Mouse (Mus musculus) layer of hippocampus, adult 8-10 months (tissue): ENCODE results near the gene Dnah14. TPM values are rescaled to one million over a fixed set of nuclear protein-coding genes. Genes with fewer than 3 reads are reported as not detected.
A peak's percentile ranks its signal among the peaks of the same experiment; 100 is the strongest.
"Not testable (repeated sequence)": the region's sequence is repeated elsewhere in the genome, so short reads cannot be mapped to it uniquely, and the experiment has no call there.

Source experiments
- DNase-seq, 2 experiments: peaks; one replicate each; pipeline ENCODE4 v3.0.0; 2022; ENCODE audit warnings: low spot score in 2 of 2
- total RNA-seq, 4 experiments: library from RNA; stranded (reverse); gene quantifications; 2 replicates each; pipeline ENCODE4 v1.2.4; 2022

Gene Dnah14
- total RNA-seq, 4 experiments from 2014 or later = 0.25 to 1.8 (median 1.0) TPM

- no peak for DNase-seq
Observed at GRCm38 (mm10) chr1:181776541-181776940, 200.2 kb downstream of the Dnah14 start.

- not testable (repeated sequence) for DNase-seq
Observed at GRCm38 (mm10) chr1:181782600-181782999, 206.2 kb downstream of the Dnah14 start.

GRCm38 (mm10) chr1:181789952-181790351, 213.6 kb downstream of the Dnah14 start:
- no peak for DNase-seq

GRCm38 (mm10) chr1:181793541-181793940, 217.2 kb downstream of the Dnah14 start:
- peak; percentile 30 to 44 for DNase-seq

DNA sequence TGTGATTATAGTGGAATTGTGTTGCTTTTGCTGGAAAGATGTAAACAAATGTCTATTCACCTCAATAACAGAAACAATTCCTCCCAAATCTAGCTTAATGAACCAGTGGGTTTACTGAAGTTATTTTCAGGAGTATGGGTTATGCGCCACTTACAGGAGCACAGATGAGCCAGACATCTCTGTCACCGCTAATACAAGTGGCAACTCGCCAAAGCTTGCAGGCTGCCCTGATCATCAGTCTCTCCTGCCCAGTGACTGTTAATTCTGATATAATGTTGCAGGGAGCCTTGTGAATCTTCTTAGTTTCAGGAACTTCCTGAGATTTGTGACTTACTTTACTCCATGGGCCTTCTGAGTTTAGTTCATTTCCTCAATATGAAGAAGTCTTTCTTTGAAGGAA, 223.6 kb downstream of the Dnah14 start:
- DNase-seq = no peak

DNA sequence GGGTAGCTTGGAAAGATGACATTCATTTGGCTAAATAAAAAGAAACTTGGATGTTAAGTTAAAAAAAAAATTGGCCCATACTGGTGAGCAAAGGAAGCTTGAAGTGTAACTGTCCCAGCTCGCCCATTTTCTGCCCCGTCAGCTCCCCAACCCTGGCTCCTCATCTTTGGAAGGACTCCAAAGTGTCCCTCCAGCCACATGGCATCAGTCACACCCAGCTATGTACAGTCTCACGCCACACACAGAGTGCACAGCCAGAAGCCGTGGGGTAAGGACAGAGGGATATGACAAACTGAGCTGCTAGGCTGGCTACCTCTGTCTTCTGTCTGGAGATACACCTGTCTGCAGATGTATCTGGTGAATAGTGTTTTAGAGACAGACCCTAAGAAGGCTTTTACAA, 224.3 kb downstream of the Dnah14 start:
- DNase-seq = no peak

- peak; percentile 66 to 74 for DNase-seq
Observed at GRCm38 (mm10) chr1:181811481-181812223, 235.3 kb downstream of the Dnah14 start.

- no peak for DNase-seq
Observed at GRCm38 (mm10) chr1:181826716-181827115, 250.4 kb downstream of the Dnah14 start.

DNA sequence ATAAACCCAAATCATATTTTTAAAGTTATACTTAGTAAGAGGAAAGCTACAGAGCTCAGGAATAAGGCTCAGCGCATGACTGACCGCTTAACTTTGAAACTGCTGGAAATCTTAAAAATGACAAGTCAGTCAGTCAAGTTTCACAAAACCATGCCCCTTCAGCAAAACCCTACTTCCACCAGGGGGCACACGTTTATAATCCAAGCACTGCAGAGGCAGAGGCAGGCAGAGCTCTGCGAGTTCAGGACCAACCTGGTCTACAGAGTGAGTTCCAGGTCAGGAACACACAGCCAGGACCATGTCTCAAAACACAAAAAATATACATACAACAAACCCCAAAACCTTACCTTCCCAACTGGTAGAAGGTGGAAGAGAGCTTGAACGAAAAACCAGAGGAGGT, 252.0 kb downstream of the Dnah14 start:
- no peak for DNase-seq

- no peak for DNase-seq
Observed at GRCm38 (mm10) chr1:181832720-181833119, 256.4 kb downstream of the Dnah14 start.

- DNase-seq = no peak
Observed at GRCm38 (mm10) chr1:181833143-181833542, 256.8 kb downstream of the Dnah14 start.

GRCm38 (mm10) chr1:181838111-181838510, 261.8 kb downstream of the Dnah14 start:
- no peak for DNase-seq

- DNase-seq = no peak
Observed at GRCm38 (mm10) chr1:181839746-181840366, 263.5 kb downstream of the Dnah14 start.

- DNase-seq = no peak
Observed at GRCm38 (mm10) chr1:181841396-181841795, 265.0 kb downstream of the Dnah14 start.

DNA sequence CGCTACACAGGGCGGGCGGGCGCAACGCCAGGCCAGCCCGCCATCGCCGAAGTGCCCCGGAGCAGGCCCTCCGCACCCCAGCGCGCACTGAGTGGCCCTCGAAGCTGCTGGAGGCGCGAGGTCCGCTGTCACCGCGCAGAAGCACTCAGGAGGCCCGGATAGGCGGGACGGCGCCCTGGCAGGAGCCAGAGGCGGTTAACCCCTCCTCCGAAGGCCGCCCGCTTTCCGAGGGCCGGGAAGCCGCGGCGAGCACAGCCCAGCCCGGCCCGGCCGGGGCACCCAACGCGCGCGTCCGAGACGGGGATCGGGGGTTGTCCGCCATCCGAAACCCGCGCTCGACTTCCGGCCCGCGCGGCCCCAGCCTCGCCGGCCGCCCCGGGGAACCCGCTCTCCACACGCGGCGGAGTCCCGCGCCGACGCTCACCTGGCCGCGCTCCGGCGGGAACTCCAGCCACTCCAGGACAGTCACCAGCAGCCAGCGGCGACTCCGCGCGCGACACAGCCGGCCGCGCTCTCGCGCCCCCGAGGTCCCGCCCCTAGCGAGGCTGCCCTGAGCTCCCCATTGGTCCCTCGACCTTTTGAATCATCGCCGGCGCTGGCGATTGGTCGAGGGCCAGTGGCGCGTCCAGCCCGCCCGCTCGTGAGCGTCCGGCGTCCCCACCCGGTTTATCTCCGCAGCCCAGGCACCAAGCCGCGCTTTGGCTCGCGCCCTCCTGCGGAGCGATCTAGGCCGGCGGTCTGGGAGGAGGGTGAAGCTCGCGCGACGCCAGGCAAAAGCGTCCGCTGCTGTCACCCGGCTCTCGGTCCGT, 265.7 kb downstream of the Dnah14 start:
- peak; percentile 92 to 94 for DNase-seq

DNA sequence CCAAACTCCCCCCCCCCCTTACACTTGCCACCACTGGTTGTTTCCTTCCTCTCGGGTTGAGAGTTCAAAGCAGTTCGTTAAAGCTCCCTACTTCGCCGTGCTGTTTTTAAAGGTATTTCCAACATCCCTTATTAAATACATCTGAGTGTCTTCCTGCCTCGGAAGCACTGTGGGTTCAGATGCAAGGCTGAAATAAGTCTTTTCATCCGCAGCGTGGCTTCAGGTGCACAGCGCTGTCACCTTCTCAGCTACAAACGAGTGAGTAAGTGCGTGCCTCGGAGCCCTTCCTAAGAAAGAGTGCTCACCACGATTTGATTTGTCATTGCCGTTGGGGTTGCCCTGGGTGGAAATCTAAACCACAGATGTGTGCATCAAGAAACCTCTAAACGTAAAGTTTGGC, 266.4 kb downstream of the Dnah14 start, which contains the start of gene Lbr:
Gene Lbr (minus strand): TSS at position 266 of the 400 bp plus-strand sequence.
- no peak for DNase-seq

GRCm38 (mm10) chr1:181844874-181845547, 268.7 kb downstream of the Dnah14 start:
- DNase-seq = no peak

DNA sequence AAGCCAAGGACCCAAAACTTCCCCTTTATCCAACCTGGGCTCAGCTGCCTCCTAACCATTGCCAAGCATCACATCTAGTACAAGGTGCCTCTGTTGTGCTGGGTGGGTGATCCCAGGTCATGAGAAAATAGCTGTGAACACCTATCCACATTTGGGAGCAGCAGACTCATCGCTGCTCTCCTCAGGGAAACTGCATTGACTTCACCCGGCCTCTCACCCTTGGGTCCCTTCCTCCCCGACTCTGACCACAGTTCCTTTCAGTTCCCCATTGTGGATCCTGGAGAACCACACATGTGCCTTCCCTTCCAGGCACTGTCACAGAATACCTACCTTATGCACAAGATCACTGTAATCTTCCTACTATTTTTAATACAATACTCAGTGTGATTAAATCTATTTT, 269.4 kb downstream of the Dnah14 start:
- no peak for DNase-seq

GRCm38 (mm10) chr1:181847396-181847795, 271.0 kb downstream of the Dnah14 start:
- no peak for DNase-seq

- no peak for DNase-seq
Observed at GRCm38 (mm10) chr1:181848210-181848609, 271.9 kb downstream of the Dnah14 start.

- no peak for DNase-seq
Observed at GRCm38 (mm10) chr1:181850441-181850840, 274.1 kb downstream of the Dnah14 start.
